Mouse (Mus musculus) gastrocnemius, postnatal 36 days (tissue): ENCODE measurements at regions not wholly inside any gene's neighbourhood (a gene's known extent, or its start where the extent isn't known, plus 50 kb on each side); places are given as distances from the start of the nearest gene placed in this dataset.

Experiments
- DNase-seq, 2 experiments: peaks; one replicate each; pipeline ENCODE4 v3.0.0; 2022
- intact Hi-C: fragments of 180-260 bp; cut with DNase I; formaldehyde crosslinking; loops from one replicate; pipeline ENCODE4 v1.15.1; 2025

DNA sequence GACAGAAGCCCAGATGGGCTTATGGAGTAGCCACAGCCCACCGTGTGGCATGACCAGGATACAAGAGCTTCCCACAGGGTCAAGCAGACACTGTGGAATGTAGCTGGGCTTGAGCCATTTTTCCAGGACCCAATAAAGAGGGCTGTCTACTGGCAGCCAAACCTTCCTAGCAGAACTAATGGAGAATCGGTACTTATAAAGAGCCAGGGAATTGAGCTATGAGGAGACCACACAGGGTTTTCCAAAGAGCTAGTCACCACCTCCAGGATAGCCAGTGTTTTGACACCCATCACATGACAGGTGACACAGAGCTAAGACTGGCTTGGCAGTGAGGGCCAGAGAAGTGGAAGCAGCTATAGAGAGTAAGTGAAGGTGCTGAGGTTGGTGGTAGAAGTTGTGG, 149.9 kb downstream of the Map2k4 start:
- intact Hi-C loops = no loop called here
- no peak for DNase-seq

- DNase-seq = no peak
- intact Hi-C loops = no loop called here
Measured at GRCm38 (mm10) chr11:65637206-65637605, 150.9 kb downstream of the Map2k4 start.

GRCm38 (mm10) chr11:65635307-65635706, 152.8 kb downstream of the Map2k4 start:
- intact Hi-C loops = no loop called here
- DNase-seq = no peak

DNA sequence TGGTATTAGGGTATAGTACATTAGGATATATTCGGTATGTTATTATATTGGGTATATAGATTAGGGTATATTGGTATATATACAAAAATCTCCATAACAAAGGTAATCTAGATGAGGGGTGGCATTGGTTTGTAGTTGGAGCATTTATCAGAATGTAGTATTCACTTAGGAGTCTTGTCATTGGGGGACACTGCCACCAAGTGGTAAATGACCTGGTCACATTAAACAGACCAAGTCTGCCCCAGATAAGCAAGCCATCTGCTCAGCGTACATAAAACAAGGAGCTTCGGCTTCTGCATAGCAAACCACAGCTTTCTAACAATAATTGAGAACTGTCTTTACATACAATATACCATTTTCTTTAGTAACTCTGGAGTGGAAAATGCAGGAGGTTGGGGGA, 156.9 kb downstream of the Map2k4 start:
- no peak for DNase-seq
- intact Hi-C loops = no loop called here

GRCm38 (mm10) chr11:65630436-65630835, 157.7 kb downstream of the Map2k4 start:
- intact Hi-C loops = no loop called here
- DNase-seq = no peak

DNA sequence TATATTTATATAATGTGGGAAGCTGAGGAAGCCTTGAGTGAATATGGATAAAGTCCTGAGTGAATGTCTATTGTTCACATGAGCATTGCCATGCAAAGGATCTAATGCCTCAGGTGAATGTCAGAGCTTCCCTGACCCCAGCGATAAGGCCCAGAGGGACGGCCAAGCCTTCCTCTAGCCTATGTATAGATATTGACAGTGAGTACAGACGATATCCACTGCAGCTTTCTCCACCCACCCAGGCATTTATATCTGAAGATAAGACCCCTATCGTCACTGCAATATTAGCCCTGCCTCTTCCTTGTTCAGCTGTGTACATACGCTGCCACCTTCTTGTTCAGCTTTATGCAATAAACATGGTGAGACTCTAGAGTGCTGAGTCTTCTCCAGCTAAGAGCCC, 158.8 kb downstream of the Map2k4 start:
- DNase-seq = no peak
- intact Hi-C loops = no loop called here

- intact Hi-C loops = no loop called here
- DNase-seq = no peak
Measured at GRCm38 (mm10) chr11:65618976-65619375, 169.1 kb downstream of the Map2k4 start.

DNA sequence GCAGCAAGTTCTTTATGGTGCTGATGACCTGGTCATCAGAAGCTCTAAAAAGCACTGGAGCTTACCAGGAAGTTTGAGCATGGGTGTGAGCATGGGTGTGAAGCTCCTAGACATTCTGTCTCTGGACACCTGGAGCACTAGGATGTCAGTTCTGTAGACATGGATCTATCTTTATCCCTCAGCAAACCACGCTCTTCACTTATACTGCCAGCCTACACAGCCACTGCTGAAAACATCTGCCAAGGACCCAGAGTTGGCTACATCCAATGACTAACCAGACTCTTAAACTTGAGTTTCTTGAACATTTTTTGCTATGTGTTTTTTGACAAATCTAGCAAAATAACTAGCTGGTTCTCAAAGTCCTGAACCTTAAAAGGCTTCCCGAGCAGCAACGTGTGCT, 177.6 kb downstream of the Map2k4 start:
- DNase-seq = no peak
- intact Hi-C loops = no loop called here

DNA sequence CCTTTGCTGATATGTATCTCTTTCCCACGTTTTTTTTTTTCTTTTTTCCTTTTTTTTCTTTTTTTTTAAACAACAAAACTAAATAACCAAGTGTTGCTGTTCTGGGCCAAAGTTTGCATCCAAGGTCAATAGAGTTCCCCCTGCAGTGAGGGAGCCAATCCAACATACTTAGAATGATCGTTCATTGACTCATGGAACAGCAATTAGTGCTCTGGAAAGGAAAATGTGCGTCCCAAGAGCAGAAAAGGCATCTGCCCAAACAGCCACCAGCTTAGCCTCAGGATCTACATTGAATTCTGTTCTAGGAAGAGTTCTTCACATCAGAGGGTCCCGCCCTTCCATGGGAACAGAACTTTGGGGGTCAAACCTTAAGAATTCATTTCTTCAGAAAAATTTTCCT, 179.0 kb downstream of the Map2k4 start:
- DNase-seq = no peak
- intact Hi-C loops = no loop called here

DNA sequence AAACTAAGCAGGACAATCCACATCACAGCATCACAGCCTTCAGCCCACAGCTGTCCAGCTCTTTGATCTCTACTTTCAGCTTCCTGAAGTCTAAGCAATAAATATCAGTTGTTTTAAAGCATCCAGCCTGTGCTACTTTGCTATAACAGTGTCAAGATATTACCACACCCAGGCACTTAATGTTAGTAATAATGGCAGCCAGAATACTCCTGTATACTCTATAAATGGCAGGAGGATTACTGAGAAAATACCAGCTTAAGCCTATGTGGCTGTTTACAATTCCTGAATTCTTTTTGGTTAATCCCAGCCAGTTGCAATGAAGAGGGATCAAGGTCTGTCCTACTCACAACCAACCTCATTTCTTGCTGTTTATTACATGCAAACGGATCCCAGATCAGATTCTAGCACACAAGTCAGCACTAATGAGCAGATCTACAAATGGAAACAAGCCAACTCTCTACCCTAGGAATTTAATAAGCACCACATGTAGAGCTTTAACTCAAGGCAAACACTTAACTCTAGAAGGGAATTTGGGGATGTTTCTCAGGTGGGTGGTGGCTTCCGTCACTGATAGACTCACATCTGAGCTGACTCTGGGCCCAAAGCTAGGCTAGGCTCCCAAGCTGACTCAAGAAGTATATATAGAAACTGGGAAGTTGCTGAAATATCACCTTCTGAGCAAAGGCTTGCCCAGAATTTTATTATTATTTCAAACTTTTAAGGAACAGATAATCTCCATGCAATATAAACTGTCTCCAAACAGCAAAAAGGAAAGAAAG, 190.6 kb downstream of the Map2k4 start:
- intact Hi-C loops = no loop called here
- DNase-seq = no peak

DNA sequence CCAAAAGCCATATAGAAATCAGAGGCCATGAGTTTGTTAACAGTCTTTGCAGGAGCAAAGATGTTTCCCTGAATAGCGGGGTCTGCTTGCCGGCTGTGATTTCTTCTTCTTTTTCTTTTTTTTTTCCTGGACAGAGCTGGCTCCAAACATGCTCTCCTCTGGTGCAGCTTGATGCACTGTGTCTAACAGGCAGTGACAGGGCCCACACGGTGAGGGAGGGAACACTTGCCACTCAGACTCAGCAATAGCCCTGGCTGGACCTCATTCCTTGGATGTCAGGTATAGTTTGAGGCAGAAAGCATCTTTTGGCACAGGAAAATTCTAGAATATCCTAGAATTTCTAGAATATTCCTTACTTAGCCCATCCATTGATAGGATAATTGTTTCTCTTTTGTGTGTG, 199.6 kb downstream of the Map2k4 start:
- intact Hi-C loops = no loop called here
- DNase-seq = no peak

- intact Hi-C loops = no loop called here
- no peak for DNase-seq
Measured at GRCm38 (mm10) chr11:65567831-65568230, 220.3 kb downstream of the Map2k4 start.

GRCm38 (mm10) chr11:65558236-65558635, 229.9 kb downstream of the Map2k4 start:
- no peak for DNase-seq
- intact Hi-C loops = no loop called here

- intact Hi-C loops = no loop called here
- DNase-seq = no peak
Measured at GRCm38 (mm10) chr11:65551073-65551472, 237.0 kb downstream of the Map2k4 start.

- intact Hi-C loops = no loop called here
Measured at GRCm38 (mm10) chr11:65544281-65544680, 243.8 kb downstream of the Map2k4 start.

DNA sequence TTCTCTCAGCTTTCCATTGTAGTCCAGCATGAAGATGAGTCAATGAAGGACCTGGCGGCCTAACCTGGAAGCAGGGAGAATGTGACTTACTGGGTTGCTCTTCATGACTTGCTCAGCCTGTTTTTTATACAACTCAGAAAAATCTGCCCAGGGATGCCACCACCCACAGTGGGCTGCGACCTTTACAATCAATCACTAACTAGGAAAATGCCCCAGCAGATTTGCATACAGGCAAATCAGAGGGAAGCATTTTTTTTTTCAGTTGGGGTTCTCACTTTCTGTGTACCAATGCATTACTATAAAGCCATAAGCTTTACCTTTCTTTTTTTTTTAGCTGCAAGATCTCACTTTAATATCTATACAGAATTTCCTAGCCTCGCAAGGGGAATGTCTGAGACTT, 244.5 kb downstream of the Map2k4 start:
- no peak for DNase-seq
- intact Hi-C loops = no loop called here

More at GRCm38 (mm10) chr11:65544281-65544680, 243.8 kb downstream of the Map2k4 start:
- DNase-seq = no peak

DNA sequence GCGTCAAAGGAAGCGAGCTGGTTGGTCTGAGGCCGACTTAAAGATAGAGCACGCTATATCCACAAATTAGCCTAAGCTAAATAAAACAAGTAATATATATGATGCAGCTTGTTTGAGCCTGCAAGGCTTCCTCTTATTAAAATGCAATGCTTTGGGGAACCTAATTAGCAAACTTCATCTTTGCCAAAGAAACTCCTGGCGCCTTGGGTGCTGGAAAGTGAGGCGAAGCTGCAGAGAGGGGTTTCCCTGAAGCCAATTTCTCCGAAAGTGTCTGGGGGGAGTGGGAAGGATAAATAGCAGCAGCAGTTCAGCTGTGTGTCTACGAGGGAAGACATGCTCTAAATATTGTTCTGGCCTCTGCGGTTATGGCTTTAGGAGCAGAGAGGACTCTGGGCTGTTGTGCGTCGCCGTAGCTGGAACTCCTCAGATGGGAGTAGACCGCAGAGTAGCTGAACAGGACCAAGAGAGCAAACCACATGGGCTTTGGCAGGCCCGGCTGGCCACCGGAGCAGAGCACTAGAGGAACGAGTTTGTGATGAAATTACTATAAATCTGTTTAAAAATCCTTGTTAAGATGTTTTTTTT, 251.0 kb downstream of the Map2k4 start:
- no peak for DNase-seq
- intact Hi-C loops = no loop called here

DNA sequence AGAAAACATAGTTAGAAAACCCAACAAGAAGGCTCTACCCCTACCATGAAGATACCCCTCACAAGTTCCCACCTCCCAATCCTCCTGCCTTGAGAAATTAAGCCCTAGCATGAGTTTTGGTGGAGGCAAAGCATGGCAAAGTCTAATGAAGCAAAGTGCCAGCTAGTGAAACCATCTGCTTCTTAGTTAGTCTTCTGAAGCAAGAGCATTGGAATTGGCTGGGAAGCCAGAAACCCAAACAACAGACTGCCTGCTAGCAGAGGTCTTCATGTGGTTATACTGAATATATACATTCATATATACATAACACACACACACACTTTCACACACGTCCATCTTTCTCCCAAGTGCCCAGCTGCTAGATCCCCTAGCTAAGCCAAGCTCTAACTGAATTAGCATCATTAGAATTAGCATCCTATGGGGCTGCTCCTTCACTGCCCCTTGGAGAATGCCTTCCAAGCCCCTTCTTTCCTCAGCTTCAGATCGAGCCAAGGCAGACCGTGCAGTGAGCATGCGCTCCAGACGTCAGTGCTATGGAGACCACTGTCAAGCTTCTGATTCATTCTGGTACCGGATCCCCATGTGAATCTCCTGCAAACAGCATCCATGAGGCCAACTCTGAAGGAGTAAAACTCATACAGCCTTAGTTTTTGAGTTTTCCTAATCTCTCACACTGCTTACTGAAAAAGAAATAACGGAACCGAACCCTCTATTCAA, 252.2 kb downstream of the Map2k4 start:
- intact Hi-C loops = no loop called here
- DNase-seq = no peak

DNA sequence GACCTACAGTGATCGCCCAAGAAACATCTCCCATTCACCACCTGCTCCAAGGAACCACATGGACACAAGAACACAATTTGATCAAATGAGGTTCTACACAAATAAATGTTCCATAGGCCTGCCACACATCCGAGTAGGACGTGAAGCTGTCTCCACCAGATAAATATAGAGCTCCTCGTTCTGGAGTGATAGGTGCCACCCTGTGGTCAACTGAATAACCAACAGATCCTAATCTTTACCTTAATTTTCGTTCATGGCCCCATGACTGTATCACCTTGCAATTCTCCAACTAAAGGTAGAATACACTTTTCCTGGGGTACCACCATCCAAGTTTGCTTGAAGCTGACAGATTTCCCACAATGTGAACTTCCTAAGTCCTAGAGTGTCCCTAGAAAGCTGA, 257.4 kb downstream of the Map2k4 start:
- DNase-seq = no peak
- intact Hi-C loops = no loop called here

DNA sequence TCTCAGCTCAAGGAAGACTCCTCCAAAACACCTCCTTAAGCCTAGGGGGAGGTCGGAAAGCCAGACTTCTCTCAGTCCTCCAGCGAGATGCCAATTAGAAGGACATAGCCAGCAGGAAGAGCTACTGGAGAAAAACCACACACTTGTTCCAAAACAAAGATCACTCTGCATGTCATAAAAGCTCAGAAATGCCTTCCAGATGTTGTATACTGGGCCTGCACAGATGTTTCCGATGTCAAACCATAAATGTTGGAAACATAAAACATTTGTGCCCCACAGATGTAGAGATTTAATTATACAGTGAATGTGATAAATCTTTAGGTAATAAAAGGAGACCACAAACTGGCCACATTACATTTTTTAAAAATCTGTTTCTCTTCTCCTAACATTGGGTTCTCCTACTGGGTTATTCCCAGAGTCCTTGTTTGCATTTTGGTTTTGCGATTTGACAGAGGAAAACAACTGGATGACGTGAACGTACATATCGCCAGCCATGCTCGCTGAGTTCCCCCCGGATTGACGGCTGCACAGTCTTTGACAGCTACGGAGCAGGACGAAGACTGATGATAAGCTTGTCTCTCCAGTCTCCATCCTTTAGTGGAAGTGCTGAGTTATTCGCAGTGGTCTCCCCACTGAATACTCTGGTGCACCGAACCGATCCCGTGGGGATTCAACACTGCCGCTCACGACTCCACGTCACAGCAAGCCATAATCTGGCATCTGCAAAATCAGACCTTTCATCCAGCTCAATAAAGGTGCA, 235.5 kb upstream of the Myocd start:
- no peak for DNase-seq
- intact Hi-C loops = no loop called here

DNA sequence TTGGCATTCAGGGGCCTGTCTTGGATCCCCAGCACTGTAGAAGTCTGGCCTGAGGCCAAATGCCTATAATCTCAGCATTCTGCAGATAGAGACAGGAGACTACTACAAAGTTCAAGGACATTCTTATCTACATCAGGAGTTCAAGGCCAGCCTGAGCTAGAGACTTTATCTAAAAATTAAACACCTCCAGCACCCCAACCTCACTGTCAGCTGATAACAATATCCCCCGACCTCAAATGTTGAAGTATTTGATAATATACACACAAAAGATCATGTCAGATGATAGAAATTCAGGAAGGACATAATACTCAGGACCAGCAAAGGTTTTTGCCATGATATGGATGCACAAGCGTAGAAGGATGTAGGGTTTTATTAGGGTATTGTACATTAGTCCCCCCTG, 228.2 kb upstream of the Myocd start:
- intact Hi-C loops = no loop called here
- no peak for DNase-seq
